Mouse (Mus musculus): ENCODE data around the gene Sgf29.

Gene Sgf29

GRCm38 (mm10) chr7:126681221-126681620, 32.1 kb downstream of the Sgf29 start:
- in situ Hi-C loops (cut with MboI, MseI), result no loop called here

GRCm38 (mm10) chr7:126688156-126688555, 39.0 kb downstream of the Sgf29 start:
- in situ Hi-C loops (cut with MboI, MseI), result loop anchor here (5.0 kb wide), 1 partner anchor 46 kb away; no protein-coding TSS in a partner anchor

- in situ Hi-C loops (cut with MboI, MseI), result loop anchor here (5.0 kb wide), 1 partner anchor 47 kb away; no protein-coding TSS in a partner anchor
Measured at GRCm38 (mm10) chr7:126689021-126689420, 39.9 kb downstream of the Sgf29 start.

- in situ Hi-C loops (cut with MboI, MseI), result no loop called here
Measured at GRCm38 (mm10) chr7:126690737-126691136, 41.6 kb downstream of the Sgf29 start.

GRCm38 (mm10) chr7:126691676-126692075, 42.6 kb downstream of the Sgf29 start:
- in situ Hi-C loops (cut with MboI, MseI), result no loop called here

- in situ Hi-C loops (cut with MboI, MseI), result no loop called here
Measured at GRCm38 (mm10) chr7:126692426-126692825, 43.3 kb downstream of the Sgf29 start.

GRCm38 (mm10) chr7:126693256-126693655, 44.1 kb downstream of the Sgf29 start:
- in situ Hi-C loops (cut with MboI, MseI), result no loop called here

GRCm38 (mm10) chr7:126693781-126694180, 44.7 kb downstream of the Sgf29 start:
- in situ Hi-C loops (cut with MboI, MseI), result no loop called here

GRCm38 (mm10) chr7:126694441-126695051, 45.4 kb downstream of the Sgf29 start:
- in situ Hi-C loops (cut with MboI, MseI), result no loop called here

GRCm38 (mm10) chr7:126695210-126695611, 46.1 kb downstream of the Sgf29 start, which contains the start of gene Bola2:
TSS of gene Bola2 (plus strand) at chr7:126695401.
- in situ Hi-C loops (cut with MboI, MseI), result no loop called here

- in situ Hi-C loops (cut with MboI, MseI), result no loop called here
Measured at GRCm38 (mm10) chr7:126695631-126696207, 46.6 kb downstream of the Sgf29 start, which contains the start of gene Slx1b. TSS of gene Slx1b (minus strand) at chr7:126695784.

GRCm38 (mm10) chr7:126696303-126696702, 47.2 kb downstream of the Sgf29 start:
- in situ Hi-C loops (cut with MboI, MseI), result no loop called here

GRCm38 (mm10) chr7:126696886-126697285, 47.8 kb downstream of the Sgf29 start:
- in situ Hi-C loops (cut with MboI, MseI), result no loop called here

- in situ Hi-C loops (cut with MboI, MseI), result no loop called here
Measured at GRCm38 (mm10) chr7:126697838-126698237, 48.7 kb downstream of the Sgf29 start.

- in situ Hi-C loops (cut with MboI, MseI), result loop anchor here (5.0 kb wide), 1 partner anchor 497 kb away; the partner anchor contains the start of gene Cd2bp2
Measured at GRCm38 (mm10) chr7:126700063-126701015, 51.2 kb downstream of the Sgf29 start.

GRCm38 (mm10) chr7:126701070-126701469, 52.0 kb downstream of the Sgf29 start:
- in situ Hi-C loops (cut with MboI, MseI), result loop anchor here (5.0 kb wide), 1 partner anchor 496 kb away; the partner anchor contains the start of gene Cd2bp2

- in situ Hi-C loops (cut with MboI, MseI), result loop anchor here (5.0 kb wide), 1 partner anchor 496 kb away; the partner anchor contains the start of gene Cd2bp2
Measured at GRCm38 (mm10) chr7:126701559-126702357, 52.6 kb downstream of the Sgf29 start.

- in situ Hi-C loops (cut with MboI, MseI), result loop anchor here (5.0 kb wide), 1 partner anchor 495 kb away; the partner anchor contains the start of gene Cd2bp2
Measured at GRCm38 (mm10) chr7:126702358-126702757, 53.2 kb downstream of the Sgf29 start.

- in situ Hi-C loops (cut with MboI, MseI), result loop anchor here (5.0 kb wide), 1 partner anchor 494 kb away; the partner anchor contains the start of gene Cd2bp2
Measured at GRCm38 (mm10) chr7:126702861-126703756, 54.0 kb downstream of the Sgf29 start.

GRCm38 (mm10) chr7:126703757-126704077, 54.6 kb downstream of the Sgf29 start:
- in situ Hi-C loops (cut with MboI, MseI), result loop anchor here (5.0 kb wide), 1 partner anchor 494 kb away; the partner anchor contains the start of gene Cd2bp2
